Mouse (Mus musculus) G1E (cell line): ENCODE measurements around the gene Mef2d.
A peak's percentile ranks its signal among the peaks of the same experiment; 100 is the strongest.

ENCODE experiments used
- CTCF ChIP-seq: IDR thresholded peaks from 2 replicates; pipeline ENCODE4 v1.5.1; 2012; ENCODE audit warnings: low read depth, low read length, inconsistent platforms, mixed read lengths
- GATA1 ChIP-seq: IDR thresholded peaks from 2 replicates; pipeline ENCODE4 v1.6.1; 2012; ENCODE audit warnings: borderline replicate concordance, low read length, inconsistent platforms, mixed read lengths
- GATA2 ChIP-seq: IDR thresholded peaks from 2 replicates; pipeline ENCODE4 v1.6.1; 2012; ENCODE audit warnings: low read depth, low read length, inconsistent platforms, borderline replicate concordance
- POLR2AphosphoS5 ChIP-seq: IDR thresholded peaks from 2 replicates; pipeline ENCODE4 v1.6.1; 2012; ENCODE audit warnings: low read depth, low read length, inconsistent platforms; ENCODE audit not compliant: insufficient replicate concordance
- TAL1 ChIP-seq: conservative IDR thresholded peaks from 2 replicates; pipeline ENCODE4 v1.6.1; 2012; ENCODE audit warnings: low read depth, low read length, inconsistent platforms, mixed read lengths

DNA sequence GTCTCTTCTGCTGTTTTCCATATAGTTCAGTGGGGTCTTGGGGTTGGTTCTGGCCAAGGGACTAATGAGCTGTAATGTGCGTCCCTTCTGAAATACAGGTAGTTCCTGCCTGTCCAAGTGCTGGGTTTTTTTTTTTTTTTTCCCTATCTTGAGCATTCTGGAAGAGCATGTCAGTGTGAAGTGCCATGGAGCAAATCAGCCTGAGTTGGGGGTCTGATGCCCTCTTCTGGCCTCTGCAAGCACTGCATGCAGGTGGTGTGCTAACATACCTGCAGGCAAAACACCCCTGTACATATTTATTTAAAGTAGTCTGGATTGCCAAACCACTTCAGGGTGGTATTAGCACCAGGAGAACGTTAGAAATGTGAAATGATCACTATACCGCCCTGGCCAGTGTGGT, 31.2 kb downstream of the Mef2d start:
- TF ChIP-seq CTCF (peak; percentile 76), TAL1 (no peak), GATA1 (no peak), POLR2AphosphoS5 (no peak), GATA2 (no peak)
